8 mouse cellular contexts compared by ENCODE assay signal in genomic region chr4:147124400-147125306, GRCm38 (mm10). TPM values are rescaled to one million over a fixed set of nuclear protein-coding genes. Genes with fewer than 3 reads are reported as not detected.
A peak's percentile ranks its signal among the peaks of the same experiment; 100 is the strongest.
DNase-seq lines count a peak whose midpoint lies in the region; ATAC-seq and TF ChIP-seq lines count a peak whose summit lies in the region.
"Not testable (repeated sequence)": the region's sequence is repeated elsewhere in the genome, so short reads cannot be mapped to it uniquely, and the experiment has no call there.

No protein-coding gene starts in this region.

- H3K4me2 ChIP-seq in hindbrain, postnatal 0 days (ENCODE audit: low read depth, low read length): peak overlapping the region; percentile 63
- peak overlapping the region; percentile 72 for H3K4me2 ChIP-seq in limb, embryonic 13.5 days (replicated peaks)

- 6% methylated on average over 47 of the region's 48 CpGs for WGBS in heart, embryonic 10.5 days
- WGBS in hindbrain, postnatal 0 days: 9% methylated on average over 46 of the region's 48 CpGs
- WGBS in limb, embryonic 13.5 days: 9% methylated on average over 45 of the region's 48 CpGs

- peak; percentile 98 for ATAC-seq in hindbrain, postnatal 0 days
- ATAC-seq in limb, embryonic 13.5 days (ENCODE audit: low FRiP score, low read depth): peak; percentile 98
- ATAC-seq in megakaryocyte-erythroid progenitor cell, adult 5-6 weeks (replicated peaks; ENCODE audit: low FRiP score, low TSS enrichment, poor library complexity, severe bottlenecking): peak; percentile 71

- H3K9ac ChIP-seq in hindbrain, postnatal 0 days (replicated peaks; ENCODE audit: low read length): peak overlapping the region; percentile 70
- H3K9ac ChIP-seq in limb, embryonic 13.5 days: peak overlapping the region; percentile 80

- DNase-seq in adrenal gland, postnatal 25 days: peak; percentile 44
- DNase-seq in heart, embryonic 10.5 days (ENCODE audit: low spot score): peak; percentile 95
- DNase-seq in hindbrain, postnatal 0 days (ENCODE audit: low spot score): peak; percentile 59
- DNase-seq in ovary, postnatal 36 days (ENCODE audit: low spot score): peak; percentile 49
- peak; percentile 28 for DNase-seq in urinary bladder, postnatal 14 days (ENCODE audit: low spot score)

- peak overlapping the region; percentile 21 for H3K4me3 ChIP-seq in embryonic fibroblast, embryonic 13.5 days (ENCODE audit: insufficient read depth, low read length)
- peak overlapping the region; percentile 61 for H3K4me3 ChIP-seq in heart, embryonic 10.5 days
- H3K4me3 ChIP-seq in hindbrain, postnatal 0 days (ENCODE audit: low read length): peak overlapping the region; percentile 50
- H3K4me3 ChIP-seq in limb, embryonic 13.5 days: peak overlapping the region; percentile 54

- H3K27me3 ChIP-seq in heart, embryonic 10.5 days (ENCODE audit: insufficient read depth, poor library complexity, severe bottlenecking); hindbrain, postnatal 0 days (ENCODE audit: insufficient read depth, low read length); limb, embryonic 13.5 days: not testable (repeated sequence)

- H3K36me3 ChIP-seq in heart, embryonic 10.5 days; hindbrain, postnatal 0 days (ENCODE audit: insufficient read depth, low read length); limb, embryonic 13.5 days: not testable (repeated sequence)

- peak; percentile 28; the same call in 1 of the 2 replicates for TF ChIP-seq POLR2A in embryonic fibroblast, embryonic 13.5 days (IDR thresholded peaks at IDR 0.05; ENCODE audit: low read depth, low read length)

- TF ChIP-seq CTCF in embryonic fibroblast, embryonic 13.5 days (IDR thresholded peaks at IDR 0.05; ENCODE audit: borderline replicate concordance, insufficient read depth, low read length); hindbrain, postnatal 0 days (IDR thresholded peaks at IDR 0.05; ENCODE audit: low read depth): not testable (repeated sequence)

- H3K9me3 ChIP-seq in heart, embryonic 10.5 days: not testable (repeated sequence)
- H3K9me3 ChIP-seq in hindbrain, postnatal 0 days (ENCODE audit: low read length): peaks cover 16% of the 10 kb centered on the region
- peaks cover 23% of the 10 kb centered on the region for H3K9me3 ChIP-seq in limb, embryonic 13.5 days

- not testable (repeated sequence) for H3K27ac ChIP-seq in embryonic fibroblast, embryonic 13.5 days (ENCODE audit: insufficient read depth, low read length); limb, embryonic 13.5 days
- peak overlapping the region; percentile 88 for H3K27ac ChIP-seq in heart, embryonic 10.5 days
- peak overlapping the region; percentile 32; the same call in 1 of the 2 replicates for H3K27ac ChIP-seq in hindbrain, postnatal 0 days

- H3K4me1 ChIP-seq in embryonic fibroblast, embryonic 13.5 days (ENCODE audit: control insufficient read depth, insufficient read depth, low read length); heart, embryonic 10.5 days; hindbrain, postnatal 0 days (ENCODE audit: insufficient read depth, low read length); limb, embryonic 13.5 days: not testable (repeated sequence)

RNA-seq across cellular contexts. Expression of gene Zfp991, which starts 7.2 kb away (rescaled TPM):
- total RNA-seq in adrenal gland, postnatal 25 days (2021): 6.9 and 13.3 TPM in 2 replicates
- 20.2 and 21.2 TPM in 2 replicates for polyA plus RNA-seq in embryonic fibroblast, embryonic 13.5 days (2011; ENCODE audit: insufficient read length, low read depth, missing spikeins)
- polyA plus RNA-seq in heart, embryonic 10.5 days (2016; fragmentation: Nextera tagmentation; extraction: Ambion mirVana): 7.4 and 9.9 TPM in 2 replicates
- total RNA-seq in hindbrain, postnatal 0 days (2014; rRNA removed): 3.0 TPM in 2 replicates
- polyA plus RNA-seq in hindbrain, postnatal 0 days (2015; fragmentation: Nextera tagmentation; extraction: Ambion mirVana): 4.9 and 6.5 TPM in 2 replicates
- polyA plus RNA-seq in limb, embryonic 13.5 days (2015; fragmentation: Nextera tagmentation; extraction: Ambion mirVana): 7.8 and 8.4 TPM in 2 replicates
- total RNA-seq in megakaryocyte-erythroid progenitor cell, adult 5-6 weeks (2014; fragmentation: Nextera tagmentation): 27.2 and 31.3 TPM in 2 replicates
- total RNA-seq in megakaryocyte-erythroid progenitor cell, adult 5-6 weeks (2017): 28.8 and 37.5 TPM in 2 replicates

Comparison
In these comparisons a context has a peak if more than half of its experiments do, and no peak if none do; other contexts are left out.
1. DNase-seq: peak in every context shown above with its lines; median percentile 95 in heart, embryonic 10.5 days; 59 in hindbrain, postnatal 0 days; 49 in ovary, postnatal 36 days; 44 in adrenal gland, postnatal 25 days; 28 in urinary bladder, postnatal 14 days.